Mouse (Mus musculus) stomach, postnatal 0 days (tissue): ENCODE data around the gene Acot5. TPM values are rescaled to one million over a fixed set of nuclear protein-coding genes. Genes with fewer than 3 reads are reported as not detected.
"Not testable (repeated sequence)": the region's sequence is repeated elsewhere in the genome, so short reads cannot be mapped to it uniquely, and the experiment has no call there.

Source experiments
- ATAC-seq: fragments of 200-750 bp; cut with Nextera tagmentation; 2 replicates; pipeline ENCODE4 v1.8.0; 2017; ENCODE audit not compliant: low FRiP score, low TSS enrichment
- DNase-seq: peaks from one replicate; pipeline ENCODE4 v3.0.0-alpha.2; 2016; ENCODE audit warnings: low spot score
- H3K27ac ChIP-seq: fragments of 300-500 bp; sonication (generic); replicated peaks from 2 replicates; pipeline ENCODE4 v1.5.1; 2014; ENCODE audit warnings: mild to moderate bottlenecking, control low read depth
- H3K27me3 ChIP-seq: fragments of 300-500 bp; sonication (generic); 2 replicates; pipeline ENCODE4 v1.6.1; 2014; ENCODE audit warnings: low read length; ENCODE audit not compliant: control insufficient read depth, insufficient read depth
- H3K36me3 ChIP-seq: fragments of 300-500 bp; sonication (generic); 2 replicates; pipeline ENCODE4 v1.6.1; 2014; ENCODE audit warnings: low read length, mixed read lengths; ENCODE audit not compliant: control insufficient read depth, insufficient read depth
- H3K4me1 ChIP-seq: fragments of 300-500 bp; sonication (generic); replicated peaks from 2 replicates; pipeline ENCODE4 v1.6.1; 2014; ENCODE audit warnings: antibody characterized with exemption; ENCODE audit not compliant: control insufficient read depth, insufficient read depth
- H3K4me2 ChIP-seq: fragments of 300-500 bp; sonication (generic); replicated peaks from 2 replicates; pipeline ENCODE4 v1.6.1; 2014; ENCODE audit warnings: low read depth, mild to moderate bottlenecking, control low read depth, moderate library complexity
- H3K4me3 ChIP-seq: fragments of 300-500 bp; sonication (generic); 2 replicates; pipeline ENCODE4 v1.5.1; 2014; ENCODE audit warnings: low read depth, low read length, control low read depth
- H3K9ac ChIP-seq: fragments of 300-500 bp; sonication (generic); 2 replicates; pipeline ENCODE4 v1.6.1; 2014; ENCODE audit warnings: mild to moderate bottlenecking, low read length, control low read depth, mixed read lengths
- H3K9me3 ChIP-seq: fragments of 300-500 bp; sonication (generic); 2 replicates; pipeline ENCODE4 v1.6.1; 2016; ENCODE audit warnings: low read length; ENCODE audit not compliant: control insufficient read depth
- CTCF ChIP-seq: IDR thresholded peaks from 2 replicates; pipeline ENCODE4 v1.5.1; 2016; ENCODE audit warnings: antibody characterized with exemption, low read depth, mild to moderate bottlenecking, moderate library complexity
- EP300 ChIP-seq: optimal IDR thresholded peaks from 2 replicates; pipeline ENCODE3; 2016; ENCODE audit warnings: antibody characterized with exemption
- WGBS: fragments of 180-500 bp; shearing (Covaris S2); extraction: QIAGEN DNeasy Blood & Tissue Kit; methylation state at CpG from one replicate; pipeline ENCODE4 v1.1.7; 2014; 5-methylcytosine and 5-hydroxymethylcytosine counted together
- polyA plus RNA-seq: library from polyadenylated mRNA; unstranded; fragments of >200 nt; fragmentation: Nextera tagmentation; extraction: Ambion mirVana; gene quantifications from 2 replicates; pipeline ENCODE4 v1.2.1, GENCODE M21; 2015

The Acot5 gene
- polyA plus RNA-seq, 1 experiment from 2014 or later, result 0.16 TPM

- Histone ChIP-seq H3K4me1 (no peaks in the 10 kb centered on the region), H3K36me3 (no peaks in the 10 kb centered on the region), H3K9ac (no peak overlapping the region), H3K4me2 (no peak overlapping the region), H3K27me3 (no peaks in the 10 kb centered on the region), H3K4me3 (no peak overlapping the region), H3K27ac (0 out of 2 replicates have a peak overlapping the region, but pooled peaks have one; percentile 19), H3K9me3 (0 out of 2 replicates have a peak, but pooled peaks cover 2% of the 10 kb centered on the region)
- WGBS, result 75% methylated on average over 2 of the region's 2 CpGs
- ATAC-seq (no peak), DNase-seq (peak; percentile 11)
- no peak for TF ChIP-seq EP300
- TF ChIP-seq CTCF, result no peak
Observed at GRCm38 (mm10) chr12:84083842-84084241, 14.7 kb downstream of the Acot5 start.

GRCm38 (mm10) chr12:84084581-84084980, 15.5 kb downstream of the Acot5 start:
- DNase-seq (peak; percentile 16), ATAC-seq (peak; percentile 84)
- no peak overlapping the region for H3K9ac ChIP-seq
- no peaks in the 10 kb centered on the region for H3K36me3 ChIP-seq
- WGBS, result 58% methylated on average over 4 of the region's 4 CpGs
- H3K4me3 ChIP-seq, result no peak overlapping the region
- 0 out of 2 replicates have a peak, but pooled peaks cover 2% of the 10 kb centered on the region for H3K9me3 ChIP-seq
- H3K27me3 ChIP-seq, result no peaks in the 10 kb centered on the region
- no peak for TF ChIP-seq EP300
- no peak for TF ChIP-seq CTCF
- no peaks in the 10 kb centered on the region for H3K4me1 ChIP-seq
- H3K4me2 ChIP-seq, result no peak overlapping the region
- H3K27ac ChIP-seq, result no peak overlapping the region

- not testable (repeated sequence) for H3K27ac ChIP-seq, H3K27me3 ChIP-seq, DNase-seq, H3K9me3 ChIP-seq, H3K4me3 ChIP-seq, ATAC-seq, H3K4me1 ChIP-seq, H3K4me2 ChIP-seq, H3K9ac ChIP-seq, H3K36me3 ChIP-seq
- WGBS, result 89% methylated on average over 5 of the region's 5 CpGs
Observed at GRCm38 (mm10) chr12:84094666-84095065, 25.5 kb downstream of the Acot5 start.

- Histone ChIP-seq H3K9ac (no peak overlapping the region), H3K4me2 (no peak overlapping the region), H3K27me3 (no peaks in the 10 kb centered on the region), H3K9me3 (no peaks in the 10 kb centered on the region), H3K36me3 (no peaks in the 10 kb centered on the region), H3K4me3 (no peak overlapping the region), H3K27ac (no peak overlapping the region), H3K4me1 (no peaks in the 10 kb centered on the region)
- WGBS, result 88% methylated on average over 2 of the region's 2 CpGs
- no peak for ATAC-seq
- DNase-seq, result no peak
- no peak for TF ChIP-seq EP300
Observed at GRCm38 (mm10) chr12:84099605-84100004, 30.5 kb downstream of the Acot5 start.

- Histone ChIP-seq H3K9ac (no peak overlapping the region; the same call in 1 of the 2 replicates), H3K4me3 (no peak overlapping the region), H3K4me2 (peak overlapping the region; percentile 64; the same call in 1 of the 2 replicates), H3K36me3 (no peaks in the 10 kb centered on the region), H3K9me3 (no peaks in the 10 kb centered on the region), H3K4me1 (no peaks in the 10 kb centered on the region), H3K27me3 (no peaks in the 10 kb centered on the region), H3K27ac (no peak overlapping the region)
- TF ChIP-seq CTCF (no peak), EP300 (no peak)
- 50% methylated on average over 1 of the region's 1 CpGs for WGBS
- DNase-seq (no peak), ATAC-seq (no peak)
Observed at GRCm38 (mm10) chr12:84100071-84100470, 30.9 kb downstream of the Acot5 start.

GRCm38 (mm10) chr12:84100604-84101492, 31.7 kb downstream of the Acot5 start, which contains the start of gene Acot6:
Gene Acot6, plus strand, starts transcription at chr12:84100654.
- TF ChIP-seq CTCF, result peak; percentile 37
- not testable (repeated sequence) for H3K27me3 ChIP-seq, H3K4me1 ChIP-seq, H3K9me3 ChIP-seq, H3K36me3 ChIP-seq
- peak; percentile 81 for ATAC-seq
- Histone ChIP-seq H3K4me3 (peak within 1 kb of the TSS; percentile 52), H3K9ac (peak within 1 kb of the TSS; percentile 72), H3K27ac (peak within 1 kb of the TSS; percentile 76), H3K4me2 (peak within 1 kb of the TSS; percentile 64)
- WGBS, result under 1% methylated on average over 50 of the region's 80 CpGs
- DNase-seq, result peak; percentile 56
